Mouse (Mus musculus) forebrain, embryonic 16.5 days (tissue): Measurements from ENCODE around the gene Rrp1b. TPM values are rescaled to one million over a fixed set of nuclear protein-coding genes. Genes with fewer than 3 reads are reported as not detected.

Experiments used
- ATAC-seq: fragments of 200-750 bp; cut with Nextera tagmentation; 2 replicates; pipeline ENCODE4 v1.8.0; 2017; ENCODE audit warnings: mild to moderate bottlenecking, moderate library complexity
- H3K27ac ChIP-seq: fragments of 300-500 bp; sonication (generic); 2 replicates; pipeline ENCODE4 v1.5.1; 2014; ENCODE audit warnings: low read length, control low read depth
- H3K27me3 ChIP-seq: fragments of 300-500 bp; sonication (generic); replicated peaks from 2 replicates; pipeline ENCODE4 v1.6.1; 2014; ENCODE audit warnings: low read length; ENCODE audit not compliant: control insufficient read depth, insufficient read depth
- H3K36me3 ChIP-seq: fragments of 300-500 bp; sonication (generic); 2 replicates; pipeline ENCODE4 v1.6.1; 2014; ENCODE audit not compliant: control insufficient read depth, insufficient read depth
- H3K4me1 ChIP-seq: fragments of 300-500 bp; sonication (generic); replicated peaks from 2 replicates; pipeline ENCODE4 v1.6.1; 2014; ENCODE audit warnings: low read length; ENCODE audit not compliant: control insufficient read depth, insufficient read depth
- H3K4me2 ChIP-seq: fragments of 300-500 bp; sonication (generic); 2 replicates; pipeline ENCODE4 v1.6.1; 2014; ENCODE audit warnings: mild to moderate bottlenecking, low read length, control low read depth
- H3K4me3 ChIP-seq: fragments of 300-500 bp; sonication (generic); replicated peaks from 2 replicates; pipeline ENCODE4 v1.5.1; 2014; ENCODE audit warnings: mild to moderate bottlenecking, low read length, control low read depth
- H3K9ac ChIP-seq: fragments of 300-500 bp; sonication (generic); replicated peaks from 2 replicates; pipeline ENCODE4 v1.6.1; 2014; ENCODE audit warnings: low read depth, low read length, control low read depth
- H3K9me3 ChIP-seq: fragments of 300-500 bp; sonication (generic); 2 replicates; pipeline ENCODE4 v1.6.1; 2016; ENCODE audit warnings: low read length; ENCODE audit not compliant: control insufficient read depth
- WGBS: fragments of 180-500 bp; shearing (Covaris S2); extraction: QIAGEN DNeasy Blood & Tissue Kit; methylation state at CpG from one replicate; pipeline ENCODE4 v1.1.7; 2014; 5-methylcytosine and 5-hydroxymethylcytosine counted together
- polyA plus RNA-seq: library from polyadenylated mRNA; unstranded; fragments of >200 nt; fragmentation: Nextera tagmentation; extraction: Ambion mirVana; gene quantifications from 2 replicates; pipeline ENCODE4 v1.2.1, GENCODE M21; 2015

The Rrp1b gene
- polyA plus RNA-seq = 42.0 and 42.7 TPM in 2 replicates

GRCm38 (mm10) chr17:32035609-32036508 lies at the start of gene Rrp1b, which contains the start of gene Hsf2bp:
TSS of gene Rrp1b (plus strand) at chr17:32036100.
TSS of gene Hsf2bp (minus strand) at chr17:32036349.
- H3K9me3 ChIP-seq = no peaks in the 10 kb centered on the region
- peak within 1 kb of the TSS; percentile 83 for H3K9ac ChIP-seq
- H3K4me1 ChIP-seq = peaks cover 26% of the 10 kb centered on the region
- peak within 1 kb of the TSS; percentile 99 for H3K4me2 ChIP-seq
- WGBS = 5% methylated on average over 52 of the region's 52 CpGs
- no peaks in the 10 kb centered on the region for H3K27me3 ChIP-seq
- H3K36me3 ChIP-seq = no peaks in the 10 kb centered on the region
- H3K4me3 ChIP-seq = peak within 1 kb of the TSS; percentile 83
- peak within 1 kb of the TSS; percentile 83 for H3K27ac ChIP-seq
- peak; percentile 98 for ATAC-seq

- no peak overlapping the region for H3K9ac ChIP-seq
- H3K27ac ChIP-seq = no peak overlapping the region
- no peak overlapping the region for H3K4me3 ChIP-seq
- ATAC-seq = no peak
- 100% methylated on average over 1 of the region's 1 CpGs for WGBS
- no peaks in the 10 kb centered on the region for H3K27me3 ChIP-seq
- no peak overlapping the region for H3K4me2 ChIP-seq
- H3K36me3 ChIP-seq = no peaks in the 10 kb centered on the region
- no peaks in the 10 kb centered on the region for H3K4me1 ChIP-seq
- no peaks in the 10 kb centered on the region for H3K9me3 ChIP-seq
These were observed 49.0 kb upstream of the Rrp1b start for GRCm38 (mm10) chr17:31986915-31987314.

GRCm38 (mm10) chr17:31989035-31989434 lies 46.9 kb upstream of the Rrp1b start:
- no peak for ATAC-seq

GRCm38 (mm10) chr17:31992004-31992403 lies 43.9 kb upstream of the Rrp1b start:
- H3K4me3 ChIP-seq = no peak overlapping the region
- H3K36me3 ChIP-seq = no peaks in the 10 kb centered on the region
- H3K4me1 ChIP-seq = no peaks in the 10 kb centered on the region
- no peak overlapping the region for H3K27ac ChIP-seq
- no peaks in the 10 kb centered on the region for H3K9me3 ChIP-seq
- H3K27me3 ChIP-seq = no peaks in the 10 kb centered on the region
- no peak for ATAC-seq
- H3K4me2 ChIP-seq = no peak overlapping the region
- 52% methylated on average over 2 of the region's 2 CpGs for WGBS
- no peak overlapping the region for H3K9ac ChIP-seq

More at GRCm38 (mm10) chr17:31989035-31989434, 46.9 kb upstream of the Rrp1b start:
- H3K9me3 ChIP-seq = no peaks in the 10 kb centered on the region
- no peaks in the 10 kb centered on the region for H3K36me3 ChIP-seq
- no peak overlapping the region for H3K9ac ChIP-seq
- no peak overlapping the region for H3K4me3 ChIP-seq
- H3K4me1 ChIP-seq = no peaks in the 10 kb centered on the region
- 86% methylated on average over 2 of the region's 2 CpGs for WGBS
- no peaks in the 10 kb centered on the region for H3K27me3 ChIP-seq
- H3K4me2 ChIP-seq = no peak overlapping the region
- H3K27ac ChIP-seq = no peak overlapping the region

- Histone ChIP-seq H3K4me2 (no peak overlapping the region), H3K4me1 (no peaks in the 10 kb centered on the region), H3K9me3 (no peaks in the 10 kb centered on the region), H3K9ac (no peak overlapping the region), H3K36me3 (no peaks in the 10 kb centered on the region), H3K27me3 (no peaks in the 10 kb centered on the region), H3K27ac (no peak overlapping the region), H3K4me3 (no peak overlapping the region)
- ATAC-seq = no peak
- WGBS = 86% methylated on average over 1 of the region's 1 CpGs
These were observed 42.5 kb upstream of the Rrp1b start for GRCm38 (mm10) chr17:31993354-31993753.

- Histone ChIP-seq H3K27me3 (no peaks in the 10 kb centered on the region), H3K4me1 (no peaks in the 10 kb centered on the region), H3K9me3 (no peaks in the 10 kb centered on the region), H3K9ac (no peak overlapping the region), H3K4me3 (no peak overlapping the region), H3K36me3 (no peaks in the 10 kb centered on the region), H3K4me2 (no peak overlapping the region), H3K27ac (no peak overlapping the region)
- no peak for ATAC-seq
These were observed 41.8 kb upstream of the Rrp1b start for GRCm38 (mm10) chr17:31994132-31994531.

- no peak for ATAC-seq
- H3K9me3 ChIP-seq = no peaks in the 10 kb centered on the region
- no peak overlapping the region for H3K4me2 ChIP-seq
- WGBS = 79% methylated on average over 2 of the region's 2 CpGs
- H3K4me1 ChIP-seq = no peaks in the 10 kb centered on the region
- H3K36me3 ChIP-seq = no peaks in the 10 kb centered on the region
- H3K27me3 ChIP-seq = no peaks in the 10 kb centered on the region
- H3K27ac ChIP-seq = no peak overlapping the region
- no peak overlapping the region for H3K9ac ChIP-seq
- no peak overlapping the region for H3K4me3 ChIP-seq
These were observed 40.1 kb upstream of the Rrp1b start for GRCm38 (mm10) chr17:31995784-31996183.

- H3K36me3 ChIP-seq = no peaks in the 10 kb centered on the region
- ATAC-seq = no peak
- 63% methylated on average over 4 of the region's 4 CpGs for WGBS
These were observed 39.6 kb upstream of the Rrp1b start for GRCm38 (mm10) chr17:31996331-31996730.

GRCm38 (mm10) chr17:31998351-31998750 lies 37.5 kb upstream of the Rrp1b start:
- no peak for ATAC-seq
- Histone ChIP-seq H3K9me3 (no peaks in the 10 kb centered on the region), H3K4me2 (no peak overlapping the region), H3K27me3 (no peaks in the 10 kb centered on the region), H3K4me3 (no peak overlapping the region), H3K9ac (no peak overlapping the region), H3K27ac (no peak overlapping the region), H3K4me1 (no peaks in the 10 kb centered on the region), H3K36me3 (no peaks in the 10 kb centered on the region)
- 86% methylated on average over 1 of the region's 1 CpGs for WGBS

More at GRCm38 (mm10) chr17:31996331-31996730, 39.6 kb upstream of the Rrp1b start:
- Histone ChIP-seq H3K4me3 (no peak overlapping the region), H3K27ac (no peak overlapping the region), H3K27me3 (no peaks in the 10 kb centered on the region), H3K4me2 (no peak overlapping the region), H3K4me1 (no peaks in the 10 kb centered on the region), H3K9me3 (no peaks in the 10 kb centered on the region), H3K9ac (no peak overlapping the region)
